Mouse (Mus musculus) kidney, adult 2 months (tissue): ENCODE data around the gene Acsbg2. TPM values are rescaled to one million over a fixed set of nuclear protein-coding genes. Genes with fewer than 3 reads are reported as not detected.

ENCODE experiments used
- DNase-seq: peaks from one replicate; pipeline ENCODE4 v3.0.0; 2021
- H3K27ac ChIP-seq: fragments of 200-500 bp; 2 replicates; pipeline ENCODE4 v1.5.1; 2012; ENCODE audit warnings: low read depth, low read length, control low read depth, inconsistent platforms; ENCODE audit not compliant: insufficient read depth
- H3K27me3 ChIP-seq: fragments of 200-500 bp; replicated peaks from 2 replicates; pipeline ENCODE4 v1.6.1; 2012; ENCODE audit warnings: mild to moderate bottlenecking, moderate library complexity, low read length, inconsistent platforms; ENCODE audit not compliant: control insufficient read depth, insufficient read depth
- H3K36me3 ChIP-seq: fragments of 200-500 bp; 2 replicates; pipeline ENCODE4 v1.6.1; 2012; ENCODE audit warnings: mild to moderate bottlenecking, moderate library complexity, low read length, inconsistent platforms; ENCODE audit not compliant: control insufficient read depth, insufficient read depth
- H3K4me1 ChIP-seq: fragments of 200-500 bp; 2 replicates; pipeline ENCODE4 v1.6.1; 2011; ENCODE audit warnings: low read length; ENCODE audit not compliant: control insufficient read depth, insufficient read depth
- H3K4me3 ChIP-seq: fragments of 200-500 bp; 2 replicates; pipeline ENCODE4 v1.5.1; 2011; ENCODE audit warnings: mild to moderate bottlenecking, low read depth, low read length, control low read depth; ENCODE audit not compliant: insufficient read depth
- CTCF ChIP-seq: fragments of 200-500 bp; conservative IDR thresholded peaks from 2 replicates; pipeline ENCODE4 v1.5.1; 2011; ENCODE audit warnings: low read depth, mild to moderate bottlenecking, control low read depth, low read length, moderate library complexity, mixed read lengths; ENCODE audit not compliant: insufficient read depth, insufficient read length
- POLR2A ChIP-seq: fragments of 200-500 bp; IDR thresholded peaks from one replicate; pipeline ENCODE4 v1.6.1; 2011; ENCODE audit warnings: low read depth, low read length, control low read depth
- WGBS: fragments of 180-500 bp; shearing (Covaris S2); methylation state at CpG from one replicate; pipeline ENCODE4 v1.1.7; 2018; 5-methylcytosine and 5-hydroxymethylcytosine counted together
- polyA plus RNA-seq: library from polyadenylated mRNA; depleted of rRNA; stranded (reverse); fragments of >200 nt; gene quantifications from 2 replicates; pipeline ENCODE4 v1.2.3, GENCODE M21; 2012

Acsbg2 gene
- polyA plus RNA-seq, 1 experiment: 0.05 TPM

GRCm38 (mm10) chr17:56822380-56822779 lies 51.9 kb downstream of the Acsbg2 start:
- no peak for DNase-seq
- H3K36me3 ChIP-seq: no peaks in the 10 kb centered on the region
- TF ChIP-seq CTCF: no peak
- no peak for TF ChIP-seq POLR2A
- 89% methylated on average over 2 of the region's 2 CpGs for WGBS
- no peaks in the 10 kb centered on the region for H3K4me1 ChIP-seq
- H3K4me3 ChIP-seq: no peak overlapping the region
- no peak overlapping the region for H3K27ac ChIP-seq
- no peaks in the 10 kb centered on the region for H3K27me3 ChIP-seq

DNA sequence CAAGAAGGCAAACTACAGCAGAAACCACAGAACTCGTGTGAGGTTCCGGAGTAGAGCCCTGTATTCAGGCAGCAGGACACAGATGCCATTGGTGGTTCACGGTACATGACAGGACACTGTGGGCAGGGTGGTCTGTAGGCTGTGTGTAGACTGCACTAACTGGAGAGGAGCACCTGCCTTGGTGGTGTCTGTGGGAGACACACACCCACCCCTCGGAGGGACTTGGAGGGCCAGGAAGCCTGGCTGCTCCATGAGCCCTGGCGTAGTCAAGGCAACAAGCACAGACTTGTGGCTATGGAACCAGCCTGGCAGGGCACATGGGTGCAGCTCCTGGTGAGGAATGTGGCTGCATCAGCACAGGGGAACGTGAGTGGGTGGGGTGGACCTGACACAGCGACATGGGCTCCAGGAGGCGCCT lies 54.5 kb downstream of the Acsbg2 start:
- Histone ChIP-seq H3K4me3 (no peak overlapping the region), H3K36me3 (no peaks in the 10 kb centered on the region), H3K27ac (no peak overlapping the region), H3K4me1 (no peaks in the 10 kb centered on the region), H3K27me3 (no peaks in the 10 kb centered on the region)
- no peak for DNase-seq
- WGBS: 60% methylated on average over 8 of the region's 8 CpGs
- TF ChIP-seq CTCF (no peak), POLR2A (no peak)

DNA sequence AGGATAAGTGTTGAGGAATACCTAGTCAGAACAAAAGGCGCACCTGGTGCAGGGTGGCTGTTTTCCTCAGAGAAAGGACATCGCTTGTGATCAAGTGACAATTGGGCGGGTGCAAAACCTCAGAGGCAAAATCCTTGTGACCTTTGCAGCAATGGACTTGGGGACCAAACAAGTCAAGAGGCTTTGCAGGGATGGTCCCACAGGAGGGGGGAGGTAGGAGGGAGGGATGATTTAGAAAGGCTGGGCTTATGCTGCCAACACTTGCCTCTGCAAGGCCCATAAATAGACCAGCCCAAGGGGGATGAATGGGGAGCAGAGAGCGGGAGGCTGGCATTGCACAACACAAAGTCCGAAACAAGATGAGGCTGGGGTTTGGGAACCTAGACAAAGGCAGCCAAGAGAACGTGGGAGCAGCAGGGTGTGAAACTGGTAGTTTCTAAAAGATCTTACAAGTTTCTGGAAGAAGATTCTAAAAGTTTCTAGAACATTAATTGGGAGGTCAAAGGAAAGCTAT lies 55.2 kb downstream of the Acsbg2 start:
- Histone ChIP-seq H3K27ac (no peak overlapping the region), H3K27me3 (no peaks in the 10 kb centered on the region), H3K36me3 (no peaks in the 10 kb centered on the region), H3K4me1 (no peaks in the 10 kb centered on the region), H3K4me3 (no peak overlapping the region)
- DNase-seq: no peak
- no peak for TF ChIP-seq CTCF
- TF ChIP-seq POLR2A: no peak
- 83% methylated on average over 6 of the region's 6 CpGs for WGBS

DNA sequence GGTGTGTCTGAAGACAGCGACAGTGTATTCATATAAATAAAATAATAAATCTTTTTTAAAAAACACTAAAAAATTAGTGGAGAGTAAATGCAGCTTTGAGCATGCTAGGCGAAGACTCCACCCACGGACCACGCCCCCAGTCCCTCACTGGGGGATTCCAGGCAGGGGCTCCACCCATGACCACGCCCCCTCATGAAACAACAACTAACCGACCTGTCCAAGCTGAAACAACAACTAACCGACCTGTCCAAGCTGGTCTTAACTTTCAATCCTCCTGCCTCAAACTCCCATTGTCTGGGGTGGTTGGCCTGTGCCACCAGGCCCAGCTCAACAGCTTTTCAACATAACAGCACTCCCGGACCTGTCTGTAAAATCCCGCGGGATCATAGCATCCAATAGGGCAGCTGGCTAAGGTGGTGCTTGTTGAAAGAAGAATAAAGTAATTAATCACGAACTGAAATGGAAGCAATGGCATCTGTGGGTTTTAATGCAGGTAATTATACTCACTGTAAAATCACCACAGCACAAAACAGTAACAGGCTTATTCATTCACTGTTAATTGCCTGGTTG lies 56.1 kb downstream of the Acsbg2 start:
- no peaks in the 10 kb centered on the region for H3K27me3 ChIP-seq
- TF ChIP-seq POLR2A (no peak), CTCF (no peak)
- WGBS: 43% methylated on average over 11 of the region's 11 CpGs
- H3K4me3 ChIP-seq: peak overlapping the region; percentile 32; the same call in 1 of the 2 replicates
- peak; percentile 34 for DNase-seq
- H3K4me1 ChIP-seq: no peaks in the 10 kb centered on the region
- H3K27ac ChIP-seq: no peak overlapping the region
- no peaks in the 10 kb centered on the region for H3K36me3 ChIP-seq

- no peak overlapping the region for H3K4me3 ChIP-seq
- no peak for DNase-seq
- 0 out of 2 replicates have a peak, but pooled peaks cover 6% of the 10 kb centered on the region for H3K4me1 ChIP-seq
- H3K27me3 ChIP-seq: no peaks in the 10 kb centered on the region
- H3K27ac ChIP-seq: no peak overlapping the region
- H3K36me3 ChIP-seq: no peaks in the 10 kb centered on the region
- TF ChIP-seq CTCF (no peak), POLR2A (no peak)
- WGBS: 80% methylated on average over 3 of the region's 3 CpGs
Measured at GRCm38 (mm10) chr17:56815057-56815345, 59.2 kb downstream of the Acsbg2 start.

DNA sequence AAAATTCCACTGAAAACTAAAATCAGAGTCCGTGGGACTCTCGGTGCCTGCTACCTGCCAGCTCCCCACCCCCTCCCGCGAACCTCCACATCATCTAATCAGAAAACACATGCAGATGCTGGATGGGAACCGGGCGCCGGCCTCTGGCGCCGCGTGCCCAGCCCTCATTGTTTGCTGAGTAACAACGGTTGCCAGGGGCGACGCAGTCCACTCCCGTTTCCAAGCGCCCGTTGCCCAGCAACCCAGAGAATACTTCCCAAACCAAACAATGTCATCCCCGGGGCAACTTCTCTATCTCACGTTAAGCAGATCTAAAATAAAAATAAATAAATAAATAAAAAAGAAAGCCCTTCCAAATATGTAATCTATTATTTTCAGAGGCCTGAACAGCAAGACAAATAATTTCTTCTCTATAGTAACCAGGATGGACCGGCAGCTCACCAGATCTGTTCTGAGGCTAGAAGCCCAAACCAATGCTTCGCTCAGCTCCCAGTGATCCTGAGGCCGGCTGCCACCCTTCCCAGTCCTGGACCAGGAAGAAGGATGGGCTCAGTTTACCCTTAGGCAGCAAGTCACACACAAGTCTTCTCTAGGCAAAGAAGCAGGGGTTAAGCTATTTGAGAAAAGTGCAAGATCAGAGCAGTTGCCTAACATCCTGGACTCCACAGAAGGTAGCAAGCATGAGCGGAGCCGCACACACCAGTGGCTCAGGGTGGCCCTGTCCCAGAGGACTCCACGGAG lies 59.8 kb downstream of the Acsbg2 start:
- no peak overlapping the region for H3K27ac ChIP-seq
- TF ChIP-seq POLR2A (no peak), CTCF (no peak)
- DNase-seq: peak; percentile 67
- H3K27me3 ChIP-seq: no peaks in the 10 kb centered on the region
- 23% methylated on average over 24 of the region's 24 CpGs for WGBS
- no peak overlapping the region for H3K4me3 ChIP-seq
- 0 out of 2 replicates have a peak, but pooled peaks cover 7% of the 10 kb centered on the region for H3K4me1 ChIP-seq
- H3K36me3 ChIP-seq: no peaks in the 10 kb centered on the region

DNA sequence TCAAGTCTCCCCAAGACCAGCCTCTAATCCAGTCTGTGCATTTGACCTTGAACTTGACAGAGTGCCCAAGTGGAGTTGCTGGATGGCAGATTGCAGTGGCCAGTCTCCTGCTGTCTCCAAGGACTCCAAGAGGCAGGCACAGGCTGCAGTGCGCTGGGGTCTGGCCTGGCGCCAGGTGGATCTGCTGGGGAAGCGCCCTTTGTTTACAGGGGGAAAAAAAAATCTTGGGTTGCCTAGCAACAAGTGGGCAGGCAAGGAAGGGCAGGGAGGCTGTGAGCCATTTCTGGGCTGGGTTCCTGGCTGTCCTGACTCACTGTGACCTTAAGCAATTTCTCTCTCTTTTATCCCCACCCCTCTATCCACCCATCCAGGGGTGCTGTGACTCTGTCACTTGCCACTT lies 64.0 kb downstream of the Acsbg2 start:
- H3K4me1 ChIP-seq: 0 out of 2 replicates have a peak, but pooled peaks cover 7% of the 10 kb centered on the region
- WGBS: 5% methylated on average over 3 of the region's 3 CpGs
- no peaks in the 10 kb centered on the region for H3K36me3 ChIP-seq
- DNase-seq: peak; percentile 87
- no peaks in the 10 kb centered on the region for H3K27me3 ChIP-seq
- no peak overlapping the region for H3K4me3 ChIP-seq
- H3K27ac ChIP-seq: peak overlapping the region; percentile 10; the same call in 1 of the 2 replicates
- no peak for TF ChIP-seq CTCF
- TF ChIP-seq POLR2A: no peak
